Mouse (Mus musculus): Measurements from ENCODE around the gene D6Wsu163e. TPM values are rescaled to one million over a fixed set of nuclear protein-coding genes. Genes with fewer than 3 reads are reported as not detected.

The D6Wsu163e gene
- total RNA-seq, 2 experiments from 2014 or later = 43.6 to 53.0 TPM

- ATAC-seq (ENCODE audit: poor library complexity, severe bottlenecking) = no peak
Measured at GRCm38 (mm10) chr6:127005646-127006045, 65.9 kb downstream of the D6Wsu163e start.

- no peak for ATAC-seq (ENCODE audit: poor library complexity, severe bottlenecking)
Measured at GRCm38 (mm10) chr6:127006551-127006950, 66.8 kb downstream of the D6Wsu163e start.

- ATAC-seq (ENCODE audit: poor library complexity, severe bottlenecking) = no peak
Measured at GRCm38 (mm10) chr6:127010021-127010420, 70.3 kb downstream of the D6Wsu163e start.

GRCm38 (mm10) chr6:127011947-127012535 lies 72.3 kb downstream of the D6Wsu163e start:
- ATAC-seq (ENCODE audit: poor library complexity, severe bottlenecking) = no peak

GRCm38 (mm10) chr6:127014906-127015770 lies 75.4 kb downstream of the D6Wsu163e start, which contains the start of gene Fgf6:
TSS of gene Fgf6 (plus strand) at chr6:127015586.
- ATAC-seq (ENCODE audit: poor library complexity, severe bottlenecking) = no peak

- ATAC-seq (ENCODE audit: poor library complexity, severe bottlenecking) = no peak
Measured at GRCm38 (mm10) chr6:127019254-127019653, 79.5 kb downstream of the D6Wsu163e start.

- ATAC-seq (ENCODE audit: poor library complexity, severe bottlenecking) = no peak
Measured at GRCm38 (mm10) chr6:127020431-127020830, 80.7 kb downstream of the D6Wsu163e start.

GRCm38 (mm10) chr6:127024836-127025235 lies 85.1 kb downstream of the D6Wsu163e start:
- no peak for ATAC-seq (ENCODE audit: poor library complexity, severe bottlenecking)

Other genes starting within 250 kb of the D6Wsu163e start
- gene Kcna6, start 199.3 kb upstream of the D6Wsu163e start, total RNA-seq (2015) = not detected in 2 replicates
- gene Kcna6, start 199.3 kb upstream of the D6Wsu163e start, total RNA-seq (2017) = not detected in 2 replicates
- gene Ndufa9, start 90.8 kb upstream of the D6Wsu163e start, total RNA-seq (2015) = 72.1 and 74.0 TPM in 2 replicates
- gene Ndufa9, start 90.8 kb upstream of the D6Wsu163e start, total RNA-seq (2017) = 115 and 137 TPM in 2 replicates
- gene Akap3, start 86.9 kb upstream of the D6Wsu163e start, total RNA-seq (2015) = not detected in 2 replicates
- not detected in 2 replicates for gene Akap3, start 86.9 kb upstream of the D6Wsu163e start, total RNA-seq (2017)
- gene Dyrk4, start 18.1 kb upstream of the D6Wsu163e start, total RNA-seq (2015) = 0.14 TPM in 1 of 2 replicates, not detected in the other
- 0.59 TPM in 1 of 2 replicates, not detected in the other for gene Dyrk4, start 18.1 kb upstream of the D6Wsu163e start, total RNA-seq (2017)
- 36.9 and 42.5 TPM in 2 replicates for gene Rad51ap1, start 375 bp upstream of the D6Wsu163e start, total RNA-seq (2015)
- 135 and 170 TPM in 2 replicates for gene Rad51ap1, start 375 bp upstream of the D6Wsu163e start, total RNA-seq (2017)
- not detected in 2 replicates for gene Fgf6, start 75.6 kb downstream of the D6Wsu163e start, total RNA-seq (2015)
- not detected in 2 replicates for gene Fgf6, start 75.6 kb downstream of the D6Wsu163e start, total RNA-seq (2017)
- gene Fgf23, start 132.9 kb downstream of the D6Wsu163e start, total RNA-seq (2015) = not detected in 2 replicates
- not detected in 2 replicates for gene Fgf23, start 132.9 kb downstream of the D6Wsu163e start, total RNA-seq (2017)
- gene Tigar, start 169.6 kb downstream of the D6Wsu163e start, total RNA-seq (2015) = 4.0 and 4.7 TPM in 2 replicates
- 4.7 and 5.0 TPM in 2 replicates for gene Tigar, start 169.6 kb downstream of the D6Wsu163e start, total RNA-seq (2017)
- 7.9 and 19.1 TPM in 2 replicates for gene Ccnd2, start 212.2 kb downstream of the D6Wsu163e start, total RNA-seq (2015)
- 3.6 and 5.4 TPM in 2 replicates for gene Ccnd2, start 212.2 kb downstream of the D6Wsu163e start, total RNA-seq (2017)

Measured in megakaryocyte, adult 5-6 weeks (primary cell).